8 mouse cellular contexts compared by ENCODE assay signal in genomic region chr12:108206641-108207040, GRCm38 (mm10). TPM values are rescaled to one million over a fixed set of nuclear protein-coding genes. Genes with fewer than 3 reads are reported as not detected.
DNase-seq lines count a peak whose midpoint lies in the region; ATAC-seq lines count a peak whose summit lies in the region.

No protein-coding gene starts in this region.

- H3K4me1 ChIP-seq in limb, embryonic 12.5 days (replicated peaks), result peaks cover 15% of the 10 kb centered on the region
- H3K4me1 ChIP-seq in midbrain, embryonic 14.5 days (ENCODE audit: control insufficient read depth, insufficient read depth, low read length), result no peaks in the 10 kb centered on the region

- ATAC-seq in limb, embryonic 12.5 days (ENCODE audit: insufficient number of reproducible peaks, insufficient read depth, low FRiP score, low TSS enrichment, low read depth), result 0 out of 2 replicates have a peak, but pooled peaks have one; percentile 34
- ATAC-seq in midbrain, embryonic 14.5 days (ENCODE audit: low FRiP score, low TSS enrichment), result peak; percentile 72

- H3K27me3 ChIP-seq in limb, embryonic 12.5 days, result no peaks in the 10 kb centered on the region
- no peaks in the 10 kb centered on the region for H3K27me3 ChIP-seq in midbrain, embryonic 14.5 days (ENCODE audit: control insufficient read depth, insufficient read depth, low read length)

- H3K4me3 ChIP-seq in limb, embryonic 12.5 days (replicated peaks), result no peak overlapping the region
- no peak overlapping the region for H3K4me3 ChIP-seq in midbrain, embryonic 14.5 days (replicated peaks; ENCODE audit: low read depth, low read length)

- no peak overlapping the region for H3K4me2 ChIP-seq in limb, embryonic 12.5 days
- no peak overlapping the region for H3K4me2 ChIP-seq in midbrain, embryonic 14.5 days (ENCODE audit: low read length)

- H3K36me3 ChIP-seq in limb, embryonic 12.5 days, result peaks cover 54% of the 10 kb centered on the region
- peaks cover 51% of the 10 kb centered on the region for H3K36me3 ChIP-seq in midbrain, embryonic 14.5 days (ENCODE audit: control insufficient read depth, insufficient read depth, low read length)

- H3K27ac ChIP-seq in limb, embryonic 12.5 days, result no peak overlapping the region
- H3K27ac ChIP-seq in midbrain, embryonic 14.5 days (replicated peaks; ENCODE audit: low read depth, low read length), result no peak overlapping the region

- H3K9ac ChIP-seq in limb, embryonic 12.5 days (replicated peaks), result no peak overlapping the region
- no peak overlapping the region for H3K9ac ChIP-seq in midbrain, embryonic 14.5 days (replicated peaks; ENCODE audit: low read length)

- WGBS in limb, embryonic 12.5 days, result 16% methylated on average over 5 of the region's 5 CpGs
- 6% methylated on average over 5 of the region's 5 CpGs for WGBS in midbrain, embryonic 14.5 days

- DNase-seq in heart, adult 18-20 months, result peak; percentile 54 to 90
- no peak for DNase-seq in heart, adult 11 months
- peak; percentile 93 to 96 for DNase-seq in cerebellum, postnatal 14 days
- DNase-seq in frontal cortex, postnatal 36 days (ENCODE audit: low spot score in 2 of 2), result peak; percentile 71 to 80
- peak; percentile 80 for DNase-seq in induced T-regulatory cell, adult 2 months (ENCODE audit: low read depth)
- peak; percentile 91 for DNase-seq in midbrain, embryonic 14.5 days
- DNase-seq in spleen, postnatal 10 days (ENCODE audit: low spot score in 2 of 2), result peak; percentile 66 to 88

- no peaks in the 10 kb centered on the region for H3K9me3 ChIP-seq in limb, embryonic 12.5 days
- no peaks in the 10 kb centered on the region for H3K9me3 ChIP-seq in midbrain, embryonic 14.5 days (ENCODE audit: control insufficient read depth, low read length)

RNA-seq across cellular contexts. Expression of gene Ccnk, which starts 27.3 kb away (rescaled TPM):
- total RNA-seq in heart, adult 18-20 months (2021), result 10 to 100 TPM; 25.6 to 30.2 TPM
- 3.3 and 3.9 TPM in 2 replicates for polyA plus RNA-seq in limb, embryonic 12.5 days (2016; fragmentation: Nextera tagmentation; extraction: Ambion mirVana)
- polyA plus RNA-seq in midbrain, embryonic 14.5 days (2014; fragmentation: Nextera tagmentation; extraction: Ambion mirVana), result 6.0 and 7.4 TPM in 2 replicates

RNA-seq across cellular contexts. Expression of gene Setd3, which starts 27.5 kb away (rescaled TPM):
- total RNA-seq in heart, adult 18-20 months (2021), result 10 to 100 TPM; 89.9 to 97.2 TPM
- 94.2 and 97.4 TPM in 2 replicates for polyA plus RNA-seq in limb, embryonic 12.5 days (2016; fragmentation: Nextera tagmentation; extraction: Ambion mirVana)
- polyA plus RNA-seq in midbrain, embryonic 14.5 days (2014; fragmentation: Nextera tagmentation; extraction: Ambion mirVana), result 75.5 and 93.3 TPM in 2 replicates
